Mouse (Mus musculus) R1 (cell line): ENCODE measurements at regions not wholly inside any gene's neighbourhood (a gene's known extent, or its start where the extent isn't known, plus 50 kb on each side); places are given as distances from the start of the nearest gene placed in this dataset.

Source experiments
- DNase-seq: peaks from one replicate; pipeline ENCODE4 v3.0.0-alpha.2; 2018; ENCODE audit warnings: low read depth, low spot score

DNA sequence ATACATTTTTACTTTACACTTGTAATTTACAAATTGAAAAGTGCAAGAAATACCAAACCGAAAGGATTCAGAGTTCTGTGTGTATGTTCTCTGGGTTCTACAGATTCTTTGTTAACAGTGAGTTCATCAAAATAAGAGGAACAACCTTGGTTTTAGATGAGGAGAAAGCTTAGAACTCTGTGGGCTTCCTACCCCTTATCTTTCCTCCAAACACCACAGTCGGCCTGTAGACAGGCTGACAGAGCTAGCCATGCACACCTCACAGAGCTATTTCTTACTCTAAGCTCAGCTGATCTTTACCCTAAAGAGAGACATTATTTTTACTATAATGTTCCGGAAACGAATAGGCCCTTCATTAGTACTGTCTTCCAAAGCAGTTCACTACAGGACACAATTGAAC is 67.7 kb upstream of the Zdhhc17 start:
- no peak for DNase-seq

DNA sequence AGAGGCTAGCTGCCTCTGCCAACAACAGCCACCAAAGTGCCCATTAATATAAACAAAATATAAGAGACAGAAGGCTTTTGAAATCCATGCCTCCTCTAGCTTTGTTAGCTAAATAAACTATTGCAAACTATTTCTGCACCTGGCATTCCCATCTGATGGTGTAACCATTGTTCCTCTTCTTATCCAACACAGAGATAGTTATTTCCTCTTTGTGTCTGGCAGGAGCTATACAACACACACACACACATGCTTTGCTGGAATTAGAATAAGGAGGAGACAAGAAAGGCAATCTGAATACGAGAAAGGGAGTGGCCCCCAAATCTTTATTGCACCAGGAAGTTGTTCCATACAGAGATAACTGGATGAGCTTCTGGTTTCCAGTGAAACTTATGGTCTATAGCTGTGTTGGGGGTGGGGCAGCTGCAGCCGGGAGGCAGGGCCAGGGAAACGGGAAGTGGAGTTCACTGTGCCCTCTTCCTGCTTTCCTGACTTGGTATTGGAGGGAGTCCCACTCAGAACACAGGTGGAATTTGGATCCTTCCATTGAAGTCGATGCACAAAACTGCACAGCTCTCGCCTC is 64.0 kb upstream of the Zdhhc17 start:
- no peak for DNase-seq

DNA sequence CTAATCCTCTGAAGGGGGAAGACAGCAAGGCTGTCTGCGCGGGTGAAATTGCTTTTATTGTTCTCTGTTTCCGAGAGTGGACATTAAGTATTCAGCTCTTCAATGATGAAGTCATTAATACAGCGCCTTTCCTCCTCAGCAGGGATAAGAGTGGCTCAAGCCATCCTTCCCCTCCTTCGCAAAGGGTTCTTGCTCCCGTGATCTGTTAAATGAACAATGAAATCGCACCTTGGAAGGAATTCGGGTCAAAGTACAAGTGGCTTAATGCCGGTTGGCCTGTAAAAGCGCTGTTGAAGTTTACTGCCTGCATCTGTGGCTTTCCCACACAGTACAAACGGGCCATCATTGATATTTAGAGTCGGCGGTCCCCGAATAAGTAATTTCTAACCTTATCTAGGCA is 63.3 kb upstream of the Zdhhc17 start:
- DNase-seq = peak; percentile 9

DNA sequence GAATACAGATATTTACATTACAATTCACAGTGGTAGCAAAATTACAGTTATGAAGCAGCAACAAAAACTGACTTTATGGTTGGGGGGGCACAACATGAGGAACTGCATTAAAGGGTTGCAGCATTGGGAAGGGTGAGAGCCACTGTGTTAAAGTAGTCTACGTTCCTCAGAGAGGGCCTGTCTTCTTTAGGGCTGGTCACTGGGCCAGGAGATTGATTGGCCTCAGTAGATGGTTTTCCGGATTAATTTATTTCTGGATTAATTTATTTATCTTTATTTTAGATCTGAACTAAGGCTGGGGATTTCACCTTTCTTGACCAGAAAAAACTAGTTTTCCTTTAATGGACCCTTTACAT is 62.6 kb upstream of the Zdhhc17 start:
- no peak for DNase-seq

DNA sequence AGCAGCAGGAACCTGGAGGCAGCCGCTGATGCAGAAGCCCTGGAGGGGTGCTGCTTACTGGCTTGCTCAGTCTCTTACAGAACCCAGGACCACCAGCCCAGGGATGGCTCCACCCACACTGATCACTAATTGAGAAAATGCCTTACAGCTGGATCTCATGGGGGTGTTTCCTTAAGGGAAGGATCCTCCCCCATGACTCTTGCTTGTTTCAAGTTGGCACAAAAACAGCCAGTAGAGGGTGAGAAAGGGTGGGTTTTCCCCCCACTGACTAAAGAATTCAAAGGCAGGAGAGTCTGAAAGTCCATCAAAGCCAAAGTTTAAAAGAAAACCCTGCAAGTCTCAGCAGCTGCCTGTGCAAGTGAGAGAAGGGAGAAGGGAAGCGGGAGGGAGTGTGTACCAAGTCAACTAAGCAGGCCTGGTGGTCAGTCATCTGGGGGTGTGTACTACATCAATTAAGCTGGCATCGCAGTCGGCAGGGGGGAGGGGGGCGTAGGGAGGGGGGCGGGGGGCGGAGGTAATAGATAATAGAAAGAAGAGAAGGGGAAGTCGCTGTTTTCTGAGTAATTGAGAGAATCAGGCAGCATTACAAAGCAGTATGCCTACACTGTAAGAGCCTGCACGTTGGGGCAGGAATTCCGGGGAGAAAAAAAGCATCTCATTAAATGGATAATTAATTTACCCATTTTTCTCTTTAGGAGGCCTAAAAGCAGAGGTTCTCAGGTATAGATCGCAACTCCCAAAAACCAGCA is 62.0 kb upstream of the Zdhhc17 start:
- no peak for DNase-seq

GRCm38 (mm10) chr10:111066146-111066545 is 56.2 kb upstream of the Zdhhc17 start:
- DNase-seq = no peak

- no peak for DNase-seq
Measured at GRCm38 (mm10) chr10:111060626-111061025, 50.7 kb upstream of the Zdhhc17 start.
